Mouse (Mus musculus) hindbrain, embryonic 10.5 days (tissue): Measurements from ENCODE around the gene Nfib. TPM values are rescaled to one million over a fixed set of nuclear protein-coding genes. Genes with fewer than 3 reads are reported as not detected.

ENCODE experiments used
- DNase-seq: peaks from one replicate; pipeline ENCODE4 v3.0.0-alpha.2; 2017; ENCODE audit warnings: low spot score
- H3K27ac ChIP-seq: fragments of 300-500 bp; sonication (generic); 2 replicates; pipeline ENCODE4 v1.5.1; 2016; ENCODE audit warnings: mild to moderate bottlenecking, moderate library complexity
- H3K27me3 ChIP-seq: fragments of 300-500 bp; sonication (generic); 2 replicates; pipeline ENCODE4 v1.6.1; 2016; ENCODE audit warnings: mild to moderate bottlenecking; ENCODE audit not compliant: poor library complexity, insufficient read depth, severe bottlenecking
- H3K36me3 ChIP-seq: fragments of 300-500 bp; sonication (generic); 2 replicates; pipeline ENCODE4 v1.6.1; 2016; ENCODE audit warnings: mild to moderate bottlenecking, moderate library complexity
- H3K4me1 ChIP-seq: fragments of 300-500 bp; sonication (generic); replicated peaks from 2 replicates; pipeline ENCODE4 v1.6.1; 2016; ENCODE audit warnings: mild to moderate bottlenecking
- H3K4me3 ChIP-seq: fragments of 300-500 bp; sonication (generic); 2 replicates; pipeline ENCODE4 v1.5.1; 2016; ENCODE audit warnings: mild to moderate bottlenecking, moderate library complexity
- H3K9me3 ChIP-seq: fragments of 300-500 bp; sonication (generic); 2 replicates; pipeline ENCODE4 v1.6.1; 2016; ENCODE audit warnings: mild to moderate bottlenecking, moderate library complexity
- WGBS: fragments of 180-500 bp; shearing (Covaris S2); methylation state at CpG from one replicate; pipeline ENCODE4 v1.1.7; 2016; 5-methylcytosine and 5-hydroxymethylcytosine counted together
- polyA plus RNA-seq: library from polyadenylated mRNA; unstranded; fragments of >200 nt; fragmentation: Nextera tagmentation; extraction: Ambion mirVana; gene quantifications from 2 replicates; pipeline ENCODE4 v1.2.1, GENCODE M21; 2016

The Nfib gene
- polyA plus RNA-seq, 1 experiment from 2014 or later = 17.3 TPM

- DNase-seq = no peak
- 98% methylated on average over 1 of the region's 1 CpGs for WGBS
These were observed 356.5 kb downstream of the Nfib start for GRCm38 (mm10) chr4:82349006-82349405.

GRCm38 (mm10) chr4:82344787-82345186 lies 360.8 kb downstream of the Nfib start:
- 13% methylated on average over 4 of the region's 4 CpGs for WGBS
- Histone ChIP-seq H3K4me3 (no peak overlapping the region), H3K4me1 (peaks cover 22% of the 10 kb centered on the region), H3K36me3 (no peaks in the 10 kb centered on the region; the same call in 1 of the 2 replicates), H3K27ac (peak overlapping the region; percentile 47; the same call in 1 of the 2 replicates), H3K27me3 (no peaks in the 10 kb centered on the region), H3K9me3 (no peaks in the 10 kb centered on the region)
- DNase-seq = peak; percentile 4

More at GRCm38 (mm10) chr4:82349006-82349405, 356.5 kb downstream of the Nfib start:
- H3K36me3 ChIP-seq = no peaks in the 10 kb centered on the region; the same call in 1 of the 2 replicates
- H3K4me3 ChIP-seq = no peak overlapping the region
- no peak overlapping the region for H3K27ac ChIP-seq
- H3K9me3 ChIP-seq = no peaks in the 10 kb centered on the region
- peaks cover 22% of the 10 kb centered on the region for H3K4me1 ChIP-seq
- H3K27me3 ChIP-seq = no peaks in the 10 kb centered on the region

- WGBS = 76% methylated on average over 6 of the region's 6 CpGs
- DNase-seq = no peak
- H3K9me3 ChIP-seq = no peaks in the 10 kb centered on the region
These were observed 361.3 kb downstream of the Nfib start for GRCm38 (mm10) chr4:82344224-82344623.

GRCm38 (mm10) chr4:82338930-82339329 lies 366.6 kb downstream of the Nfib start:
- Histone ChIP-seq H3K4me3 (no peak overlapping the region), H3K36me3 (no peaks in the 10 kb centered on the region), H3K27me3 (no peaks in the 10 kb centered on the region), H3K4me1 (no peaks in the 10 kb centered on the region), H3K9me3 (no peaks in the 10 kb centered on the region), H3K27ac (no peak overlapping the region)
- no peak for DNase-seq
- WGBS = 85% methylated on average over 6 of the region's 6 CpGs

More at GRCm38 (mm10) chr4:82344224-82344623, 361.3 kb downstream of the Nfib start:
- Histone ChIP-seq H3K27me3 (no peaks in the 10 kb centered on the region), H3K4me1 (peaks cover 22% of the 10 kb centered on the region), H3K36me3 (no peaks in the 10 kb centered on the region; the same call in 1 of the 2 replicates), H3K27ac (no peak overlapping the region), H3K4me3 (no peak overlapping the region)

GRCm38 (mm10) chr4:82338481-82338880 lies 367.1 kb downstream of the Nfib start:
- no peak for DNase-seq
- Histone ChIP-seq H3K27me3 (no peaks in the 10 kb centered on the region), H3K27ac (no peak overlapping the region), H3K36me3 (no peaks in the 10 kb centered on the region), H3K4me3 (no peak overlapping the region), H3K4me1 (no peaks in the 10 kb centered on the region), H3K9me3 (no peaks in the 10 kb centered on the region)
- WGBS = 71% methylated on average over 3 of the region's 3 CpGs

GRCm38 (mm10) chr4:82336951-82337381 lies 368.6 kb downstream of the Nfib start:
- 77% methylated on average over 11 of the region's 11 CpGs for WGBS
- no peak overlapping the region for H3K27ac ChIP-seq
- H3K27me3 ChIP-seq = no peaks in the 10 kb centered on the region
- no peaks in the 10 kb centered on the region for H3K36me3 ChIP-seq
- no peak overlapping the region for H3K4me3 ChIP-seq
- DNase-seq = no peak
- no peaks in the 10 kb centered on the region for H3K9me3 ChIP-seq
- H3K4me1 ChIP-seq = no peaks in the 10 kb centered on the region

- no peak for DNase-seq
- Histone ChIP-seq H3K4me3 (no peak overlapping the region), H3K36me3 (no peaks in the 10 kb centered on the region), H3K4me1 (no peaks in the 10 kb centered on the region), H3K27ac (no peak overlapping the region), H3K27me3 (no peaks in the 10 kb centered on the region), H3K9me3 (no peaks in the 10 kb centered on the region)
- 81% methylated on average over 4 of the region's 4 CpGs for WGBS
These were observed 370.2 kb downstream of the Nfib start for GRCm38 (mm10) chr4:82335266-82335865.

GRCm38 (mm10) chr4:82333413-82333812 lies 372.1 kb downstream of the Nfib start:
- H3K4me1 ChIP-seq = no peaks in the 10 kb centered on the region
- H3K36me3 ChIP-seq = no peaks in the 10 kb centered on the region
- H3K27me3 ChIP-seq = no peaks in the 10 kb centered on the region
- no peak overlapping the region for H3K4me3 ChIP-seq
- no peak for DNase-seq
- H3K27ac ChIP-seq = no peak overlapping the region
- no peaks in the 10 kb centered on the region for H3K9me3 ChIP-seq
- WGBS = 92% methylated on average over 3 of the region's 3 CpGs

GRCm38 (mm10) chr4:82330095-82330494 lies 375.5 kb downstream of the Nfib start:
- H3K4me3 ChIP-seq = no peak overlapping the region
- no peaks in the 10 kb centered on the region for H3K9me3 ChIP-seq
- 88% methylated on average over 4 of the region's 4 CpGs for WGBS
- no peaks in the 10 kb centered on the region for H3K4me1 ChIP-seq
- H3K36me3 ChIP-seq = no peaks in the 10 kb centered on the region
- no peak for DNase-seq
- H3K27me3 ChIP-seq = no peaks in the 10 kb centered on the region
- no peak overlapping the region for H3K27ac ChIP-seq

- Histone ChIP-seq H3K4me1 (no peaks in the 10 kb centered on the region), H3K27me3 (no peaks in the 10 kb centered on the region), H3K36me3 (peaks cover 16% of the 10 kb centered on the region; the same call in 1 of the 2 replicates), H3K9me3 (no peaks in the 10 kb centered on the region), H3K27ac (no peak overlapping the region), H3K4me3 (no peak overlapping the region)
- 78% methylated on average over 3 of the region's 3 CpGs for WGBS
- DNase-seq = no peak
These were observed 379.4 kb downstream of the Nfib start for GRCm38 (mm10) chr4:82326140-82326529.

GRCm38 (mm10) chr4:82325409-82326139 lies 380.0 kb downstream of the Nfib start:
- H3K9me3 ChIP-seq = no peaks in the 10 kb centered on the region
- H3K4me1 ChIP-seq = no peaks in the 10 kb centered on the region
- whole genome bisulfite sequencing = 66% methylated on average over 6 of the region's 6 CpGs
- DNase-seq = no peak
- no peaks in the 10 kb centered on the region for H3K27me3 ChIP-seq
- peaks cover 16% of the 10 kb centered on the region; the same call in 1 of the 2 replicates for H3K36me3 ChIP-seq
- no peak overlapping the region for H3K27ac ChIP-seq
- no peak overlapping the region for H3K4me3 ChIP-seq

- Histone ChIP-seq H3K27ac (no peak overlapping the region), H3K27me3 (no peaks in the 10 kb centered on the region), H3K9me3 (no peaks in the 10 kb centered on the region), H3K4me3 (no peak overlapping the region), H3K4me1 (no peaks in the 10 kb centered on the region), H3K36me3 (peaks cover 19% of the 10 kb centered on the region; the same call in 1 of the 2 replicates)
- no peak for DNase-seq
- WGBS = 83% methylated on average over 3 of the region's 3 CpGs
These were observed 380.6 kb downstream of the Nfib start for GRCm38 (mm10) chr4:82324977-82325376.

- Histone ChIP-seq H3K9me3 (no peaks in the 10 kb centered on the region), H3K27me3 (no peaks in the 10 kb centered on the region), H3K36me3 (peaks cover 22% of the 10 kb centered on the region; the same call in 1 of the 2 replicates), H3K4me1 (no peaks in the 10 kb centered on the region), H3K27ac (no peak overlapping the region), H3K4me3 (no peak overlapping the region)
- no peak for DNase-seq
- 84% methylated on average over 4 of the region's 4 CpGs for WGBS
These were observed 384.5 kb downstream of the Nfib start for GRCm38 (mm10) chr4:82321008-82321407.
